Mouse (Mus musculus) olfactory bulb, adult 2 months (tissue): Measurements from ENCODE around the gene Pak7.

Experiments
- CTCF ChIP-seq: fragments of 200-500 bp; IDR thresholded peaks from 2 replicates; pipeline ENCODE4 v1.5.1; 2012; ENCODE audit warnings: low read depth, mild to moderate bottlenecking, low read length, moderate library complexity; ENCODE audit not compliant: insufficient read depth
- POLR2A ChIP-seq: fragments of 200-500 bp; IDR thresholded peaks from 2 replicates; pipeline ENCODE4 v1.6.1; 2012; ENCODE audit warnings: mild to moderate bottlenecking, low read depth, low read length, moderate library complexity; ENCODE audit not compliant: insufficient read depth

DNA sequence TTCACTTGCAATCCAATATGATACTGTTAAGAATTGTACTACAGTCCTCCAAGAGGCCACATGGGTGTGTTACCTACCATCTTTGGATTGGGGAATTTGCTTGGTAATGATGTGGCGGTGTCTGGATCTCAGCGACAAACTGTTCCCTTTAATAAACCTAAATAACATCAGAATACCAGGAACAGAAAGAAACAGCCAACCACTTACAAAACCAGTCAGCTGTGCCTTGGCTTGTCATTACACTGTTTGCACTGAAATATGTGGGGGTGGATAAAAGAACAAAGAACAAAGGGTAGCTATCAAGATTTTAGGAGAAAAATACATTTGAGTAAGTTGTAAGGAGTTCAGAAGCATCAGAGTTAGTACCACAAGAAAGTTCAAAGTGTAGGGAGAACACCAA, 269.8 kb downstream of the Pak7 start:
- TF ChIP-seq POLR2A (no peak), CTCF (no peak)
